Mouse (Mus musculus) spleen, adult 12 weeks (tissue): ENCODE measurements around the gene Gpank1.

Experiments used
- DNase-seq: peaks from one replicate; pipeline ENCODE4 v3.0.0; 2022; ENCODE audit warnings: low spot score

Gene Gpank1

GRCm38 (mm10) chr17:35121143-35121799, at the start of gene Gpank1:
Gene Gpank1, plus strand, starts transcription at chr17:35121455.
- DNase-seq, result peak; percentile 91

DNA sequence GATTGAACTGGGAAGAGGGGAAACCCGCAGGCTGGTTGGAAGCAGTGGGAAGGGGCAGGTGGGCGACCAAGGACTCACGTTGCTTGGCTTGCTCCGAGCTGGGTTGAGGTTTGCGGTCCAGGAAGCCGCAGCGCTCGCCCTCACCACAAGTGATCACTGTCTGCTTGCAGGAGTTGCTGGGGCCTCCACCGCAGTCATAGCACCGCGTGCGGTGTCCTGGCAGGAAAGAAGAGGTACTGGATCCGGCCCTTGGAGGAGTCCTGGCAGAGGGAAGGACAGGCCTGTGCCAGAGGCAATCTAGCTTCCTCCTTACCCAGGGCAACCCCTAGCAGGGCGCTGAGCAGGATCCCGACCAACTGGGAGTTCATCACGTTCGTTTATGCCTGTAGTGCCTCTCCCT, 47.2 kb upstream of the Gpank1 start:
- no peak for DNase-seq

- no peak for DNase-seq
Observed at GRCm38 (mm10) chr17:35076507-35077176, 44.6 kb upstream of the Gpank1 start, which contains the start of gene Ly6g6e. Gene Ly6g6e, plus strand, starts transcription at chr17:35076902.

GRCm38 (mm10) chr17:35077285-35077684, 44.0 kb upstream of the Gpank1 start:
- DNase-seq, result no peak

DNA sequence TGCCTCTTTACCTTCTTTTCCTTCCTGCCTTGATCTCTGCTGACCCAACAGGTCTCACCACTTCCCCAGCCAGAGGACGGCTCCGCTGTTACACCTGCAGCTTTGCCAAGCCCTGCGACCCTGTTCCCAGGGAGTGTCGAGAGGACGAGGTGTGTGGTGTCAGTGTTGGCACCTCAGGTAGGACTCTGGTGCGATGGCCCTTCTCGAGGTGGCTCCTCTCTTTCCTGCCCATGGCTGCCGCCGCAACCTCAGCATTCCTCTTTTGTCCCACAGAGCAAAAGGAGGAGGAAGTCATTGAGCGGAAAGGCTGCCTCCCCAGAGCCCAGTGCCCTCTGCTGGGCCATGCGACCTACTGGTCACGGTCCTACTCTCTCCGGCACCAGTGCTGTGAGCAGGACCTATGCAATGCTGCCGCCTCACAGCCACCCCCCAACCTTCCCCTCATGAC, 43.4 kb upstream of the Gpank1 start, which contains the start of gene Ly6g6d:
Ly6g6d (minus strand) TSS at position 280 of the 448 bp plus-strand sequence.
- no peak for DNase-seq

DNA sequence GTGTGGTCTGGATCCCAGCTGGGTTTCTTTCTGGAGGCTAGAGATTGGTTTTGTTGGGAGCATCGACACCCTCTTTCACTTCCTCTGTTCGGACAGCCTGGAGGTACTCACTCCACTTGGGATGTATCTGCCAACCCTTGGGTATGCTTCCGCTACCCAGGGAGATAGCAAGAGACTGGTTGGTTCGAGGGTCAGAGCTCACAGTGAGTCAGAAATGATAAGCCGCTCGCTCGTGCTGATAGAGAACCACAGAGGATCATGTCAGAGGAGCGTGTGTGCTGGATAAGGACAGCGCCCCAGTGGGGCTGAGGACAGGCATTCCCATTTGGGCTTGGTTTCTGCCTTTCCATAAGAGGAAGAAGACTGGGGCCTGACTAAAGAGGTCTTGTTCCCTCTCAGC, 41.5 kb upstream of the Gpank1 start:
- peak; percentile 50 for DNase-seq

DNA sequence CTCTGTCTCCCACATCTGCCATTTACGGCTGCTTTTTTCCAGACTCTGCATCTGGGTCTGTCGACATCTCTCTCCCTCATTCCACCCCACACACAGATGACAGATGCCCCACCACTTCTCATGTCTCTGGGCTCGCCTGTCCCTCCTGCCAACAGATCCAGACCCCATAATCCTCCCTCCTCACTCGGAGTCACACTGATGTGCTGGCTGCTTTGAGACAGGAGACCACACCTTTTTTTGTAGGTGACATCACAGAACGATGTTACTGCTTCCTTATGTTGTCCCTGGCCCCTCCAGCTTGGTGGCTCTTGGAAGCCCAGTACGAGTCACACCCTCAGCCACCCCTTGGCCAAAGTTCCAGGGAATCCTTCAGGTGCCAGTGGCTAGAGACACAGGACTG, 41.0 kb upstream of the Gpank1 start:
- no peak for DNase-seq

DNA sequence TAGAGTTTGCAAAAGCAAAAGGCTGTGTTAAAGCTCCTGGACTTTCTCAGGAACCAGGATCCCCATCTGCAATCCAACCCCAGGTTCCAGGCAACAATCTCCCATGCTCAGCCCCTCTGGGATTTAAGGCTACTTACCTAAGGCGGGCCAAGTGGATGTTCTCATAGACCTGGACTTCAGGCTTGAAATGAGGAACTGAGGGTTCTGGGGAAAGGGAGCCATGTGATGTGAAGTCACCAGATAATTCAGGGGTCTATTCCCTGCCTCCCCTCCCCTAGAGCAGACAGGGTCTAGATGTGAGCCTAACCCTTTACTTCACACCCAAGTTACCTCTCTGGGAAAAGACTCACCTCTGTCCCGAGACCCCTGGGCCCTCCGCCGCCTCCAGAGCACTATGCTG, 40.5 kb upstream of the Gpank1 start:
- DNase-seq, result no peak

- DNase-seq, result no peak
Observed at GRCm38 (mm10) chr17:35082841-35083576, 38.2 kb upstream of the Gpank1 start.

- DNase-seq, result no peak
Observed at GRCm38 (mm10) chr17:35083929-35084497, 37.2 kb upstream of the Gpank1 start.

DNA sequence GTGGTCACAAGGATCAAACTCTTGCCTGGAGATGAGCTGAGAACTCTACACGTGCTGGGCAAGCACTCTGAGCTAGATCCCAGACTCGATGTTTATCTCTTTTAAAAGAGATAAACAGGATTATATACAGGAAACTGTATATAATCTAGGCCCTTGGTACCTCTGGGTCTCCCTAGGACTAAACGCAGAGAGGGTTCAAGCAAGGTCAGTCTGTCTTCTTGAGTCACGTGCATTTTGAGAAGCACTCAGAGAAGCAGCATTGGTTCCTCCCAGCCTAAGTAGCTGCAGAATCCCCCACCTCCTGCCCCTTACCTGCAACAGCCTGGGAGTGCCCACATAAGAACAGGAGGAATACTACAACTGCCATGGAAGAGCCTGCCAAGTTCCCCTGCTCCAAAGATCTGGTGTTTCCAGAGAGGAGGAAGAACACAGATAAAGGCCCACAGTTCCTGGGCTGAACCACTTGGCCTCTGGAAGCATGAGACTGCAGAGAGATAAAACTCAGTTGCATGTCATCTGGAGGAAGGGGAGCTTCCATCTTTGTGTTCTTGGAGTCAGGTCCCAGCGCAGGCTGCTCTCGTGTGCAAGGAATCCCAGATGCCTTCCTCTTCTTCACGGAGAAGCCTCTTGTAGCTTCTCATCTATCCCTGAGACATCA, 35.9 kb upstream of the Gpank1 start, which contains the start of gene Ly6g6f:
Ly6g6f (minus strand) TSS at position 403 of the 658 bp plus-strand sequence.
- DNase-seq, result no peak

GRCm38 (mm10) chr17:35088151-35088550, 33.1 kb upstream of the Gpank1 start:
- DNase-seq, result no peak

- DNase-seq, result peak; percentile 93
Observed at GRCm38 (mm10) chr17:35088825-35089644, 32.2 kb upstream of the Gpank1 start, which contains the start of gene Abhd16a. Gene Abhd16a, plus strand, starts transcription at chr17:35089263.

DNA sequence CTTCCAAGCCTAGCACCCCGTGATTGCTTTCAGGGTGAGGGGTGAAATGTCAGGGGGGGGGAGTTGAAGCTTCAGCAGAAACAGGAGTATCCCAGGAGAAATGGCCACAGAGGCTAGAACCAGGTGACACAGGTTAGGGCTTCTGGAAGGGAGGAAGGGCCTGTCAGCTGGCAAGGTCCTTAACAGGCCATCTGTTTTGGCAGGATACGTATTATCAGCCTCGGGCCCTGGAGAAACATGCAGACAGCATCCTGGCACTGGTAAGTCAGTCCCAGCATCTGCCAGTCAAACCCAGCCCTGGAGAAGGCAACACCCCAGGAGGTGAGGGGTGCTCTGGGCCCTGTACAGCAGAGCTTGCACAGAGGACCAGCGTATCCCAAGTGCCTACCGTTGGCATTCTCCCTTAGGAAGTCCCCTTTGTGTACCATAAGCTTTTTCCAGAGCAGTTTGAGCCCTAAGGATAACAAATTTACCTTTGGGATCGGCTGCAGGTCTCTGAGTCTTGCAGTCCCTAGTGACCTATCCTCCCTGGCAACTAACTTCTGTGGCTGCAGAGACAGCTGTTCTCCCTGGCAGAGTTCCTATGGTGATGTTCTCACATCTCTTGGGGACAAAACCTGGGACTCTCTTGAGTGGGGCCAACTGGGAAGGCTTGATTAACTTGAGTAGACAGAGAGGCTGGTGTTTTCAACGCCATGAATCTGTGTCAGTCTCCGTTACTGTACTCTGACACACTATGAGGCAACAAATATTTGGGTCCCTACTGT, 30.9 kb upstream of the Gpank1 start:
- peak; percentile 61 for DNase-seq

DNA sequence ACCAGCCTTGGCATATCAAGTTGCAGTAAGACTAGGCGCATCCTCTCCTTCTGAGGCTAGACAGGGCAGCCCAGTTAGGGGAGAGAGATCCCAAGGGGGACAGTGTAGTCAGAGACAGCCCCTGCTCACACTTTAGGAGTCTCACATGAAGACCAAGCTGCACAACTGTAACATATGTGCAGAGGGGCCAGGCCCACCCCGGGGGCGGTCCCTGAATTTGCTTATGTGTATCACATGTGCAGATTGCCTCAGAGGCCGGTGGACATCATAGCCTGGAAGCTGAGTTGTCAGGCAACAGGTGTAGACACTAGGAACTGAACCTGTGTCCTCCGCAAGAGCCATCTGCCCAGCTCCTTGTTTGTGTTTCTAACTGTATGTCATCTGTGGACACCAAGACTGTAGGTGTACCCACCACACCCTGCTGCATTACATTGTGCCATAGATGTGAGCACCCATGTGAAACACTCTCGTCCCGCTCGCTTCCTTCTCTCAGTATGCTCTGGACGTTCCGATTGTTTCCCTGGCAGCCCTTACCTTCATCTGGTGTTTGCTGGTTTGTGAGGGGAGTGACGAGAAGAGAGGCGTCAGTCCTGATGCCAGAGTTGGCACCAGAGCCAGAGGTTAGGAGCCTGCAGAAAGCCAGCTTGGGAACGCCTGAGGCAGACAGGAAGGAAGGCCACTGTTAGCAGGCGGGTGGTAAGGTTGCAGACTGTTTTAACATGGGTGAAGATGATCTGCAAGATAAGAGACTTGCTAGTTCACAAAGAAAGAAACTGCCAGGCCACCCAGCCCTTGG, 28.7 kb upstream of the Gpank1 start:
- no peak for DNase-seq

- DNase-seq, result no peak
Observed at GRCm38 (mm10) chr17:35094475-35095365, 26.5 kb upstream of the Gpank1 start.

GRCm38 (mm10) chr17:35096597-35096996, 24.7 kb upstream of the Gpank1 start:
- no peak for DNase-seq

DNA sequence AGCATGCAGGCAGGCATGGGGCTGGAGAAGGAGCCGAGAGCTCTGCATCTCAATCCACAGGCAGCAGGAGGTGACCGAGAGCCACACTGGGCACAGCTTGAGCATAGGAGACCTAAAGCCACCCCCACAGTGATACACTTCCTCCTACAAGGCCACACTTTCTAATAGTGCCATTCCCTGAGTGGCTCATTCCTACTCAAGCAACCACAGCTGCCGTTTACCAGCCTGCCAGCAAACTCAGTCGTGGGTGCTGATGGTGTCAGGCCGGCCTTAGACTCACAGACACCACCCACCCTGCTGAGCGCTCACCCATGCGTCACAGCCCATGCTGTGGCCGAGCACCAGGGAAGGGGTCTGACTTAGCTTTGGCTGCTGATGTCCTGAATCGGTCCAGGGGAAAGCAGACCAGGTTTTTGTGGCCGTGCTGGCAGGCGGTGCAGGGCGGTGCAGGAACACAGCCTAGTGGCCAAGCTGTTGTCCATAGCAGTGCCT, 24.0 kb upstream of the Gpank1 start:
- DNase-seq, result no peak
